Mouse (Mus musculus): ENCODE measurements around the gene Atp2a2. TPM values are rescaled to one million over a fixed set of nuclear protein-coding genes. Genes with fewer than 3 reads are reported as not detected.

The Atp2a2 gene
- polyA plus RNA-seq, 1 experiment from 2014 or later, result 37.4 TPM

- no peak overlapping the region for H3K4me3 ChIP-seq (ENCODE audit: low read depth, low read length)
- H3K36me3 ChIP-seq (replicated peaks; ENCODE audit: control insufficient read depth, insufficient read depth, low read depth, low read length), result no peaks in the 10 kb centered on the region
- DNase-seq (ENCODE audit: low spot score) (no peak), ATAC-seq (replicated peaks; ENCODE audit: insufficient number of reproducible peaks, low FRiP score, low TSS enrichment, low read depth) (no peak)
- no peaks in the 10 kb centered on the region for H3K9me3 ChIP-seq (replicated peaks; ENCODE audit: control insufficient read depth, low read length)
- no peak overlapping the region for H3K9ac ChIP-seq (replicated peaks; ENCODE audit: low read length)
- H3K27me3 ChIP-seq (ENCODE audit: control insufficient read depth, insufficient read depth, low read length), result no peaks in the 10 kb centered on the region
- peaks cover 3% of the 10 kb centered on the region; the same call in 1 of the 2 replicates for H3K4me1 ChIP-seq (ENCODE audit: control insufficient read depth, insufficient read depth, low read length)
- no peak overlapping the region for H3K27ac ChIP-seq (replicated peaks; ENCODE audit: low read depth, low read length)
- no peak overlapping the region for H3K4me2 ChIP-seq (ENCODE audit: low read depth, low read length)
Measured at GRCm38 (mm10) chr5:122507396-122507795, 5.4 kb upstream of the Atp2a2 start.

DNA sequence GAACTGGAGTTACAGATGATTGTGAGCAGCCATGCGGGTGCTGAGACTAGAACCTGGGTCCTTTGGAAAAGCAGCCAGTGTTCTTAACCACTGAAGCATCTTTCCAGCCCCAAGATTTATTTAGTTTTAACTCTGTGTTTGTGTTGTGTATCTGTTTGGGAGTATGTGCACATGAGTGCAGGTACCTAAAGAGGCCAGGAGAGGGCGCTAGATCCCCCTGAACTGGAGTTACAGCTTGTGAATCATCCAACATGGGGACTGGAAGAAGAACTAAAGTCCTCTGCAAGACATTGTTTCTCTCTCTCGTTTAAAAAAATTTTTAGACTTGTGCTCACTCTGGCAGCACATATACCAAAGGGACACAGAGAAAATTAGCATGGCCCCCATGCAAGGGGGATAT, 4.4 kb upstream of the Atp2a2 start:
- H3K27ac ChIP-seq (replicated peaks; ENCODE audit: low read depth, low read length), result no peak overlapping the region
- H3K9me3 ChIP-seq (replicated peaks; ENCODE audit: control insufficient read depth, low read length), result no peaks in the 10 kb centered on the region
- H3K4me2 ChIP-seq (ENCODE audit: low read depth, low read length), result no peak overlapping the region
- DNase-seq (ENCODE audit: low spot score), result no peak
- H3K4me3 ChIP-seq (ENCODE audit: low read depth, low read length), result no peak overlapping the region
- no peak overlapping the region for H3K9ac ChIP-seq (replicated peaks; ENCODE audit: low read length)
- H3K27me3 ChIP-seq (ENCODE audit: control insufficient read depth, insufficient read depth, low read length), result no peaks in the 10 kb centered on the region
- WGBS, result 82% methylated on average over 3 of the region's 3 CpGs
- no peaks in the 10 kb centered on the region for H3K36me3 ChIP-seq (replicated peaks; ENCODE audit: control insufficient read depth, insufficient read depth, low read depth, low read length)
- H3K4me1 ChIP-seq (ENCODE audit: control insufficient read depth, insufficient read depth, low read length), result peaks cover 3% of the 10 kb centered on the region; the same call in 1 of the 2 replicates
- ATAC-seq (replicated peaks; ENCODE audit: insufficient number of reproducible peaks, low FRiP score, low TSS enrichment, low read depth), result no peak

DNA sequence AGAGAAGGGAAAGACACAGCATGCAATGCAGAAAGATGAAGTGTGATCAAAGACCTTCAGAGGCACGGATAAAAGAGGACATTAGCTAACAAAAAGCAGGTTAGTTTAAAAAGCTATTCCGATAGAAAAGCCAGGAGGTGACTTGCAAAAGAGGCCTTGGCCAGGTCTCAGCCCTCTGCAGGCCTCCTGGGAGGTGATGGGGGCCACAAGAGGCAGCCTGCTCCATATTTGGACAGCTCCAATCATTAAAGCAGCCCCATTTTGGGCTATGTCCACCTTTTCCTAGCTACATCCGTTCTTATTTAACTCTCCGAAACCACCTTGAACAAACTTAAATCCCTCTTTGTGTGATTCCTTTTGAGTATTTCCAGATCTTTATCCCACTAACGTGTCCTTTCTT, 3.5 kb upstream of the Atp2a2 start:
- H3K4me1 ChIP-seq (ENCODE audit: control insufficient read depth, insufficient read depth, low read length), result peaks cover 3% of the 10 kb centered on the region; the same call in 1 of the 2 replicates
- H3K9ac ChIP-seq (replicated peaks; ENCODE audit: low read length), result no peak overlapping the region
- H3K36me3 ChIP-seq (replicated peaks; ENCODE audit: control insufficient read depth, insufficient read depth, low read depth, low read length), result no peaks in the 10 kb centered on the region
- H3K27me3 ChIP-seq (ENCODE audit: control insufficient read depth, insufficient read depth, low read length), result no peaks in the 10 kb centered on the region
- H3K4me2 ChIP-seq (ENCODE audit: low read depth, low read length), result no peak overlapping the region
- no peaks in the 10 kb centered on the region for H3K9me3 ChIP-seq (replicated peaks; ENCODE audit: control insufficient read depth, low read length)
- H3K4me3 ChIP-seq (ENCODE audit: low read depth, low read length), result no peak overlapping the region
- ATAC-seq (replicated peaks; ENCODE audit: insufficient number of reproducible peaks, low FRiP score, low TSS enrichment, low read depth) (no peak), DNase-seq (ENCODE audit: low spot score) (no peak)
- 81% methylated on average over 5 of the region's 5 CpGs for WGBS
- H3K27ac ChIP-seq (replicated peaks; ENCODE audit: low read depth, low read length), result no peak overlapping the region

- 16% methylated on average over 4 of the region's 4 CpGs for WGBS
- ATAC-seq (replicated peaks; ENCODE audit: insufficient number of reproducible peaks, low FRiP score, low TSS enrichment, low read depth), result no peak
- Histone ChIP-seq H3K9ac (replicated peaks; ENCODE audit: low read length) (no peak overlapping the region), H3K27ac (replicated peaks; ENCODE audit: low read depth, low read length) (no peak overlapping the region), H3K27me3 (ENCODE audit: control insufficient read depth, insufficient read depth, low read length) (no peaks in the 10 kb centered on the region), H3K4me2 (ENCODE audit: low read depth, low read length) (no peak overlapping the region), H3K36me3 (replicated peaks; ENCODE audit: control insufficient read depth, insufficient read depth, low read depth, low read length) (no peaks in the 10 kb centered on the region), H3K9me3 (replicated peaks; ENCODE audit: control insufficient read depth, low read length) (no peaks in the 10 kb centered on the region), H3K4me1 (ENCODE audit: control insufficient read depth, insufficient read depth, low read length) (peaks cover 3% of the 10 kb centered on the region; the same call in 1 of the 2 replicates), H3K4me3 (ENCODE audit: low read depth, low read length) (no peak overlapping the region)
- DNase-seq (ENCODE audit: low spot score), result no peak
Measured at GRCm38 (mm10) chr5:122503760-122504119, 1.7 kb upstream of the Atp2a2 start.

DNA sequence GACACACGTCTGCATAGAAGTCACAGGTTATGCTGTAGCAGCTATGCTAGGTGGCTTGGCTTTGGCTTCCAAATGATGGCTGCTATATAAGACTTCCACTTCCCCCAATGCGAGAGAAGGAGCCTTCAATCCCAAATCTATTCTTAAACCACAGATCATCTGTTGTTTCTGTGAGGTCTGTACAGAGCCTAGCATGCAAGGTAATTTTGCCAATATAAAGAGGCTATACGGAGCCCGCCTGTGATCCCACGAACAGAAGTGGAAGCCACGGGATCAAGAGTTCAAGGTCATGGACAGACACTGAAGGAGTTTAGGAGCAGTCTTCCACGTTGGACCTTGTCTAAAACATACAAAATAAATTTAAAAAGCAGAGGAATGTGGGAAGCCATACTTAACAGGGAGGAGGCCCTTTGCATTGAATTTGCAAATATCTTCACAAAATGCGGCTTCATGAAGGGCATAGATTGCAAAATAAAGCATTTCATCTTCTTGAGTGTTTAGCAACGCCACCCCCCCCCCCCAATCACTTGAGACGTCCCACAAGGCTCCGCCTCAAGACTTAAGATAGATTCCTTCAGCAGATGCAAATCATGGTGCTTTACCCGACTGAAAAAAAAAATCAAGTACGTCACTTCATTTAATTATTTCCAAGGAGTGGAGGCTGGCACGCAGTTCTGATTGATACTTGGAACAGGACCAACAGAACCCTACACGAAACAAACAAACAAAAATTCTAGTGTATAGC, 1.2 kb upstream of the Atp2a2 start:
- DNase-seq (ENCODE audit: low spot score), result no peak
- Histone ChIP-seq H3K4me1 (ENCODE audit: control insufficient read depth, insufficient read depth, low read length) (peaks cover 3% of the 10 kb centered on the region; the same call in 1 of the 2 replicates), H3K9ac (replicated peaks; ENCODE audit: low read length) (peak overlapping the region; percentile 79), H3K9me3 (replicated peaks; ENCODE audit: control insufficient read depth, low read length) (no peaks in the 10 kb centered on the region), H3K4me3 (ENCODE audit: low read depth, low read length) (peak overlapping the region; percentile 98), H3K27ac (replicated peaks; ENCODE audit: low read depth, low read length) (no peak overlapping the region), H3K4me2 (ENCODE audit: low read depth, low read length) (peak overlapping the region; percentile 87), H3K27me3 (ENCODE audit: control insufficient read depth, insufficient read depth, low read length) (no peaks in the 10 kb centered on the region), H3K36me3 (replicated peaks; ENCODE audit: control insufficient read depth, insufficient read depth, low read depth, low read length) (no peaks in the 10 kb centered on the region)
- 33% methylated on average over 15 of the region's 15 CpGs for WGBS
- ATAC-seq (replicated peaks; ENCODE audit: insufficient number of reproducible peaks, low FRiP score, low TSS enrichment, low read depth), result peak; percentile 12; the same call in 1 of the 2 replicates

DNA sequence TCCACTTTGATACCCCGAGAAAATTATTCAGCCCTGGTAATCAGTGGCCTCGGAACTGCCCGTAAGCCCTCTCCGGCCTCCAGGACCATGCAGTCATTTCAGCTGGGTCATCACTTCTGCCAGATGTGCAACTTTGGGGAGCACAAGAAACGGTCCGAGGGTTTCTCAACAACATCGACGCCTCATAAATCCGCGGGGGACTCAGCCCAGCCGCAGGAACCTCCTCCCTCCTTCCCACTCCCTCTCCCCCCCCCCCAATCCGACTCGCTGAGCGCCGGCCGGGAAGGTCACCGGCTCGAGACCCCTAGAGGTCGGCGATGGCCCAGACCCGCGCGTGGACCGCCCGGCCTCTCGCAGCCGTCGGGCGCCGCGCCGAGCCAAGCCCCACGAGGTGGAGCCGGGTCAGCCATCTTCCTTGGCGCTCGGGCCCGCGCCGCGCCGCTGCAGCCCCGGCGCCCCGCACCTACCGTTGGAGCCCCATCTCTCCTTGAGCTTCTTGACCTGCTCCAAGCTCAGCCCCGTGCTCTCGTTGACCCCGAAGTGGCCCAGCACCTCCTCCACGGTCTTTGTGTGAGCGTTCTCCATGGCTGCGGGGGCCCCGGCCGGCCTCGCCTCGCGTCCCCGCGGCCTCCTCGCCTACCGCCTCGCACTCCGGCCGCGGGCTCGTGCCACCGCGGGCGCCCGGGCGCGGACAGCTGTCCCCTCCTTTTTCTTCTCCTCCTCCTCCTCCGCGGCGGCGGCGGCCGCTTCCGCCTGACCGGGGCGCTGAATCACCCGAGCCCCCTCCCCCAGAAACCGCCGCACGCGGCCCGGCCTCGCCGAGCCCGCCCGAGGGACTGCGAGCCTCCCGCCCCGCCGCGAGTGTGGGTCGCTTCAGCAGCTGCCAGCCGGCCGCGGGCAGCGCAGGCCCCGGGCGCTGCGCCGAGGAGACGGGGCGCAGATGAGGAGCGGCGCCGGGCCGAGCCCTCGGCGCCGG, 636 bp downstream of the Atp2a2 start:
- under 1% methylated on average over 101 of the region's 113 CpGs for WGBS
- peak overlapping the region; percentile 98 for H3K4me3 ChIP-seq (ENCODE audit: low read depth, low read length)
- peak overlapping the region; percentile 98 for H3K27ac ChIP-seq (replicated peaks; ENCODE audit: low read depth, low read length)
- H3K27me3 ChIP-seq (ENCODE audit: control insufficient read depth, insufficient read depth, low read length), result no peaks in the 10 kb centered on the region
- peak overlapping the region; percentile 47 for H3K4me2 ChIP-seq (ENCODE audit: low read depth, low read length)
- peak overlapping the region; percentile 99 for H3K9ac ChIP-seq (replicated peaks; ENCODE audit: low read length)
- no peaks in the 10 kb centered on the region for H3K36me3 ChIP-seq (replicated peaks; ENCODE audit: control insufficient read depth, insufficient read depth, low read depth, low read length)
- peaks cover 3% of the 10 kb centered on the region; the same call in 1 of the 2 replicates for H3K4me1 ChIP-seq (ENCODE audit: control insufficient read depth, insufficient read depth, low read length)
- peak; percentile 42 for ATAC-seq (replicated peaks; ENCODE audit: insufficient number of reproducible peaks, low FRiP score, low TSS enrichment, low read depth)
- H3K9me3 ChIP-seq (replicated peaks; ENCODE audit: control insufficient read depth, low read length), result no peaks in the 10 kb centered on the region
- peak; percentile 56 for DNase-seq (ENCODE audit: low spot score)

GRCm38 (mm10) chr5:122500563-122500962, 1.5 kb downstream of the Atp2a2 start:
- Histone ChIP-seq H3K27ac (replicated peaks; ENCODE audit: low read depth, low read length) (no peak overlapping the region), H3K9ac (replicated peaks; ENCODE audit: low read length) (peak overlapping the region; percentile 99), H3K4me2 (ENCODE audit: low read depth, low read length) (peak overlapping the region; percentile 47), H3K36me3 (replicated peaks; ENCODE audit: control insufficient read depth, insufficient read depth, low read depth, low read length) (no peaks in the 10 kb centered on the region), H3K9me3 (replicated peaks; ENCODE audit: control insufficient read depth, low read length) (no peaks in the 10 kb centered on the region), H3K27me3 (ENCODE audit: control insufficient read depth, insufficient read depth, low read length) (no peaks in the 10 kb centered on the region), H3K4me3 (ENCODE audit: low read depth, low read length) (peak overlapping the region; percentile 98), H3K4me1 (ENCODE audit: control insufficient read depth, insufficient read depth, low read length) (peaks cover 3% of the 10 kb centered on the region; the same call in 1 of the 2 replicates)
- 37% methylated on average over 5 of the region's 5 CpGs for WGBS
- DNase-seq (ENCODE audit: low spot score), result no peak
- no peak for ATAC-seq (replicated peaks; ENCODE audit: insufficient number of reproducible peaks, low FRiP score, low TSS enrichment, low read depth)
